Mouse (Mus musculus): ENCODE data around the gene Nf2. TPM values are rescaled to one million over a fixed set of nuclear protein-coding genes. Genes with fewer than 3 reads are reported as not detected.
A peak's percentile ranks its signal among the peaks of the same experiment; 100 is the strongest.

Gene Nf2
- 61.9 and 62.2 TPM in 2 replicates for polyA plus RNA-seq (2015; fragmentation: Nextera tagmentation; extraction: Ambion mirVana)

- Histone ChIP-seq H3K4me1 (peaks cover 25% of the 10 kb centered on the region), H3K9ac (replicated peaks) (peak within 1 kb of the TSS; percentile 77), H3K4me2 (peak within 1 kb of the TSS; percentile 66), H3K27ac (replicated peaks) (peak within 1 kb of the TSS; percentile 86), H3K9me3 (replicated peaks) (no peaks in the 10 kb centered on the region), H3K27me3 (replicated peaks) (no peaks in the 10 kb centered on the region), H3K36me3 (no peaks in the 10 kb centered on the region), H3K4me3 (replicated peaks) (peak within 1 kb of the TSS; percentile 67)
- WGBS, result 1% methylated on average over 50 of the region's 60 CpGs
- ATAC-seq (ENCODE audit: low FRiP score), result peak; percentile 98
These were observed at the start of gene Nf2 for GRCm38 (mm10) chr11:4849258-4849943. Gene Nf2, minus strand, starts transcription at chr11:4849536.

DNA sequence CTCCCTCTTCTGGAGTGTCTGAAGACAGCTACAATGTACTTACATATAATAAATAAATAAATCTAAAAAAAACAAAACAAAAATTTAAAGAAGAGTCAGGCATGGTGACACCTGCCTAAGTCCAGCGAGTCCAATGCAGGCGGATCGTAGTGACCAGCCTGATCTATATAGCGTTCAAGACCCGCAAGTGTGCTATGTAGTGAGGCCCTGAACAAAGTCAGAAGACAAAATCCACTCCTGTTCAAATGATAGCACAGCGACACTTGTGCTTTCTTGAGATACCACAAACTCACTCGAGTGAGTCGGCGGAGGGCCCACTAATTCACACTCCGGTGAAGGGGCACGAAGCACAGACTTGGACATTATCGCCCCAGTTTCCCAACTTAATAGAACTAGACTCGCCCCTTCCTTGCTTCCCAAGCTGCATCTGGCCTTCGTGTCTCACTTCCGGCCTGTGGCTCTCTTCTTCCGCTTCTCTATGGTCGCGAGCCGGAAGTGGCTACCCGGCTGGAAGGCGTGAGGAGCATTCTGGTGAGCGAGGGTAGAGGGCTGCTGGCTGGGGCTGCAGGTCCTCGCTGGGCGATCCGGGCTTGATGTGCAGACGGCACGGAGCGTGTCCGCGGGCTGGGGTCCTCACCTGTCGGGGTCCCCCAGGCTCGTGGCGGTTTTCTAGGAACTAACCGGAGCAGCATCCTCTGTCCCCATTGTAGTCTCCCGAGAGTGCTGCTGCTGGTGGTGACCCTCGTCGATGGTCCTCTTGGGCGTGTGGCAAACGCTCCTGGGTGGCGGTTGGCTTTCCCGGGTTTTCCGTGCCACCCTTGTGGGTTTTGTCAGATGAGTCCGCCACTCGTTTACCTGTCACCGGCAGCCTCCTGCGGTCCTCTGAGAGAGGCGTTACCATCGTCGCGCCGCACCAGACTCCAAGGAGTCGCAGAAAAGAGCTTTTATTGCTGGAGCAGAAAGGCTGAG lies 45.8 kb upstream of the Nf2 start, which contains the start of gene Thoc5:
Gene Thoc5, plus strand, starts transcription at position 473 of the 969 bp plus-strand sequence.
- Histone ChIP-seq H3K27ac (replicated peaks) (peak within 1 kb of the TSS; percentile 88), H3K36me3 (peaks cover 44% of the 10 kb centered on the region), H3K4me1 (peaks cover 16% of the 10 kb centered on the region), H3K4me2 (peak within 1 kb of the TSS; percentile 87), H3K4me3 (replicated peaks) (peak within 1 kb of the TSS; percentile 86), H3K27me3 (replicated peaks) (no peaks in the 10 kb centered on the region), H3K9me3 (replicated peaks) (no peaks in the 10 kb centered on the region), H3K9ac (replicated peaks) (peak within 1 kb of the TSS; percentile 86)
- 3% methylated on average over 52 of the region's 52 CpGs for WGBS
- ATAC-seq (ENCODE audit: low FRiP score), result peak; percentile 95

DNA sequence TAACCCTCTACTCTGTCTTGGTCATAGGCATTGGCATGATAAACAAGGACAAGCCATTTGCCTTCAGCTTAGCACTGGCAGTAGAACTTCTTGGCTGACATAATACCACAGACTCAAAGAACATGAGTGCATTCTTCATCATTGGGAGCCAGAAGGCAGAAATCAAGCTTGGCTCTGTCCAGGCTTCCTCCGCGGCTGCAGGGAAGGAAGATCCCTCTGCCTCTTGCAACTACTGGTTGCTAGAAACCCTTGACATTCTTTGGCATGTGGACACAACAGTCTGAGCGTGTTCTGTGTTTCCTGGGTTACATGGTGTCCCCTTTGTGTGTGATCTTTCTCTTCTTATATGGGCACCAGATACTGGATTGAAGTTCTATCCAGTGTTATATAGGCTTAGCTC lies 37.7 kb upstream of the Nf2 start:
- no peak overlapping the region for H3K4me3 ChIP-seq (replicated peaks)
- no peak overlapping the region for H3K9ac ChIP-seq (replicated peaks)
- no peaks in the 10 kb centered on the region for H3K9me3 ChIP-seq (replicated peaks)
- no peaks in the 10 kb centered on the region for H3K27me3 ChIP-seq (replicated peaks)
- no peak overlapping the region for H3K27ac ChIP-seq (replicated peaks)
- WGBS, result 92% methylated on average over 3 of the region's 3 CpGs
- ATAC-seq (ENCODE audit: low FRiP score), result no peak
- peaks cover 60% of the 10 kb centered on the region for H3K36me3 ChIP-seq
- no peak overlapping the region for H3K4me2 ChIP-seq
- H3K4me1 ChIP-seq, result 0 out of 2 replicates have a peak, but pooled peaks cover 6% of the 10 kb centered on the region

DNA sequence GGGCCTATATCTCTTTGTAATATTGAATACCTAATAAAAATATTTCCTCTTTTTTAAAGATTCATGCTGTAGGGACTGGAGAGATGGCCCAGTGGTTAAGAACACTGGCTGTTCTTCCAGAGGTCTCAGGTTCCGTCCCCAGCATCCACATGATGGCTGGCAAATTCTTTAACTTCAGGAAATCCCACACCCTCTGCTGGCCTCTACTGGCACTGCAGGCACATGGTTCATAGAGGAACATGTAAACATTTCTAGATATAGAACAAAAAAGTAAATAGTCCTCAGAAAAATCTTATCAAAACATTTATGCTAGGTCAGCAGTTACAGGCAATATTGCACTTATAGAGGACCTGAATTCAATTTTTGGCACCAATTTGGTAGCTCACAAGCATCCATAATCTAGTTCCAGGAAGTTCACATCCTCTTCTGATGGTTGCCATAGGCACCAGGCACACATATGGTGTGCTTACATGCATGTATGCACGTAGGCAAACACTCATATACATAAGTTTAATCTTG lies 36.1 kb upstream of the Nf2 start:
- Histone ChIP-seq H3K27me3 (replicated peaks) (no peaks in the 10 kb centered on the region), H3K4me1 (0 out of 2 replicates have a peak, but pooled peaks cover 6% of the 10 kb centered on the region), H3K4me3 (replicated peaks) (no peak overlapping the region), H3K9ac (replicated peaks) (no peak overlapping the region), H3K9me3 (replicated peaks) (no peaks in the 10 kb centered on the region), H3K36me3 (peaks cover 48% of the 10 kb centered on the region), H3K4me2 (no peak overlapping the region), H3K27ac (replicated peaks) (no peak overlapping the region)
- 68% methylated on average over 2 of the region's 2 CpGs for WGBS
- no peak for ATAC-seq (ENCODE audit: low FRiP score)

DNA sequence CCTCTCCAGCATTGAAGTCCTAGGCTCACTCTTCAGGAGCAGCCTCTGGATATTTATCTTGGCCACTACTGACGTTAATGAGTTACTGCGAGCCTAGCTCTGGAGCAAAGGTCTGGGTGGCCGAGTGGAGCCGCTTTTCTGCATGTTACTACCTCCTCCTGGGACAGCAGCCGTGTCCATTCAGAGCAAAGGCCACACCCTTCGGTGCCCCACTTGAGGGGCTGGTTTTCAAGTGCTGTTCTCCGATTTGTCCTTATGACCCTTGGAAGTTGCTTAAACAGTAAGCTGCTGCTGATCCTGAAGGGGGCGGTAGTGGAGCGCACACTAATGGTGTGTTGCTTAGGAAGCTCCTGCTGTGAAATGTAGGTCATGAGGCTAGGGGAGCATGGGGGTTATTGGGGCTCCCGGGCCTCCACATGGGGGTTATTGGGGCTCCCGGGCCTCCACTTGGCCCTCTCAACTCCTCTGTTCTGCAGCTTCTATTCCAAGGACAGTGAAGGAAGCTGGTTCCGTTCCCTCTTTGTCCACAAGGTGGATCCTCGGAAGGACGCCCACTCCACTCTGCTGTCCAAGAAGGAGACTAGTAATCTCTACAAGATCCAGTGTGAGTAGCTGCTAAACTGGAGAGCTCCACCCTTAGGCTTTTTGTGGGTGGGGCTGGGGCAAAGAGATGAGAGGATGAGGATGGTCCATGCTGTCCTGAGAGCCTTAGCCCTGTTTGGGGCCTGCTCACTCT lies 33.7 kb upstream of the Nf2 start:
- Histone ChIP-seq H3K4me2 (no peak overlapping the region), H3K36me3 (peaks cover 24% of the 10 kb centered on the region), H3K4me1 (0 out of 2 replicates have a peak, but pooled peaks cover 6% of the 10 kb centered on the region), H3K4me3 (replicated peaks) (no peak overlapping the region), H3K27ac (replicated peaks) (no peak overlapping the region), H3K9me3 (replicated peaks) (no peaks in the 10 kb centered on the region), H3K9ac (replicated peaks) (no peak overlapping the region), H3K27me3 (replicated peaks) (no peaks in the 10 kb centered on the region)
- no peak for ATAC-seq (ENCODE audit: low FRiP score)
- 41% methylated on average over 14 of the region's 14 CpGs for WGBS

DNA sequence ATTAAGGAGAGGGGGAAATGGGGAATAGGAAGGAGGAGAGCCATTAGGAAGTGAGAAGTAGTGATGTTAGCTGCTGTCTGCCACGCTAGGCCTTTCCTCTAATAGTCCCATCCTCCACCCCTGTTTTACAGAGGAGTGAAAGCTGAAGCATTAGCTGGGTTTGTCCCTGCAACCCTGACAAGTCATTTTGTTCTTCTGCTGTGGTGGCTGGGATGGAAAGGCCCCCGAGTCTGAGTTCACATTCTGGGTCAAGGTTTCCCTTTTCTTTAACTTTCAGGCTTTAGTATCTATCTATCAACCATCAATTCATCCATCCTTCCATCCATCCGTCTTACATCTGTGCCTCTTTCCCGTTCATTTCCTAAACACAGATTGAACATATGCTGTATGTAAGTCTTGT lies 31.8 kb upstream of the Nf2 start:
- no peak overlapping the region for H3K9ac ChIP-seq (replicated peaks)

DNA sequence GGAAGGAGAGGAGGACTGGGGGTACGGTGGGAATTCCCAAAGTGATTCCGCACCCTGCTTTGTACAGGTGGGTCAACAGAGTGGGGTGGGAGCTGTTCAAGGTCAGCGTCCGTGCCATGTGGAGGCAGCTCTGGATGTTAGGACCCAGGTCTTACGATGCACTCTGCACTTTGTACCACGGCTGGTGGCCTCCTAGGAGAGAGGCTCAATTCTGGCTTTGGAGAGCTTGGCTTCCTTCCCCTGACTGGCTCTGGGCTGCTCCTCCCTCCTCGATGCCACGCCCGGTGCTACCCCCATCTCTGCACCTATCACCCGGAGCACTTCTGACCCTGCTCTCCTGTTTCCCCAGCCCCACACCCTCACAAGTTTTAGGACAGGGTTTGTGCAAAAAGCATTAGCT lies 25.2 kb upstream of the Nf2 start:
- Histone ChIP-seq H3K4me3 (replicated peaks) (peak overlapping the region; percentile 87), H3K27me3 (replicated peaks) (no peaks in the 10 kb centered on the region), H3K27ac (replicated peaks) (peak overlapping the region; percentile 82), H3K9ac (replicated peaks) (peak overlapping the region; percentile 91), H3K9me3 (replicated peaks) (no peaks in the 10 kb centered on the region), H3K4me1 (peaks cover 20% of the 10 kb centered on the region), H3K4me2 (peak overlapping the region; percentile 79), H3K36me3 (peaks cover 6% of the 10 kb centered on the region; the same call in 1 of the 2 replicates)
- 8% methylated on average over 10 of the region's 10 CpGs for WGBS
- peak; percentile 38 for ATAC-seq (ENCODE audit: low FRiP score)

More for the DNA sequence above, 31.8 kb upstream of the Nf2 start:
- Histone ChIP-seq H3K4me1 (0 out of 2 replicates have a peak, but pooled peaks cover 6% of the 10 kb centered on the region), H3K4me2 (no peak overlapping the region), H3K27ac (replicated peaks) (no peak overlapping the region), H3K9me3 (replicated peaks) (no peaks in the 10 kb centered on the region), H3K27me3 (replicated peaks) (no peaks in the 10 kb centered on the region), H3K4me3 (replicated peaks) (no peak overlapping the region), H3K36me3 (peaks cover 22% of the 10 kb centered on the region)
- ATAC-seq (ENCODE audit: low FRiP score), result no peak
- 87% methylated on average over 4 of the region's 4 CpGs for WGBS

DNA sequence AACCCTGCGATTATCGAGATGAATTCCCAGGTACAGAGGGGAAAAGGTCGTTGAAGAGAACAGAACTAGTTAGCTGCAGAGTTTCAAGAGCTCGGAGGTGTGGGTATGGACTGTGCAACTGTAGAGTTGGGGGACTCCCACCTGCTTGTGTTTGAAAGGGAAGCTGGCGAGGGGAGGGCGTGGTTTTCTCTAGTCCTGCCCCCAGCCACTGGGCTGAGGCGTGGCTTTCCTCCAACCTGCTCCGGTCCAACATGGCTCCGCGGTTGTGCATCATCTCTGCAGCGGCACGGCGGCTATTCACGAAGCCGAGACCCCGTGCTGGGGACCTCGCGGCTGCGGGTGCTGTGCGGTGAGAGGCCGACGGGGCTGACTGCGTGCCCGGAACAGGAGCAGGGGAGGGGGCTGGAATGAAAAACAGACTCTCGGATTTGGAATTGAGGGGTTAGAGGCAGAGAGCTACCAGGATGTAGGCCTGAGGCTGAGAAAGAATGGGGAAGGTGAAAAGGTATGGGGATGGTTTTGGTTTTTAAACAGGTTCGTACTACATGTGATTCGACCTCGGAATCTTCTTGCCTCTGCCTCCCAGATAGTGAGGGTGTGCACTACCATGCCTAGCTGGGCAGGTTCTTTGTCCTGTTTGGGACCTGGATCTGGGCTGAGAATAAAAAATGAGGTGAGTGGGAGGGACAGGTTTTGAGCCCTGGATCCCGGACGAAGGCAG lies 24.6 kb upstream of the Nf2 start, which contains the start of gene Nipsnap1:
Gene Nipsnap1, plus strand, starts transcription at position 197 of the 721 bp plus-strand sequence.
- ATAC-seq (ENCODE audit: low FRiP score), result peak; percentile 96
- peak within 1 kb of the TSS; percentile 91 for H3K9ac ChIP-seq (replicated peaks)
- peak within 1 kb of the TSS; percentile 87 for H3K4me3 ChIP-seq (replicated peaks)
- H3K36me3 ChIP-seq, result peaks cover 6% of the 10 kb centered on the region; the same call in 1 of the 2 replicates
- H3K9me3 ChIP-seq (replicated peaks), result no peaks in the 10 kb centered on the region
- H3K27ac ChIP-seq (replicated peaks), result peak within 1 kb of the TSS; percentile 82
- H3K4me1 ChIP-seq, result peaks cover 20% of the 10 kb centered on the region
- WGBS, result under 1% methylated on average over 30 of the region's 30 CpGs
- H3K4me2 ChIP-seq, result peak within 1 kb of the TSS; percentile 79
- H3K27me3 ChIP-seq (replicated peaks), result no peaks in the 10 kb centered on the region

DNA sequence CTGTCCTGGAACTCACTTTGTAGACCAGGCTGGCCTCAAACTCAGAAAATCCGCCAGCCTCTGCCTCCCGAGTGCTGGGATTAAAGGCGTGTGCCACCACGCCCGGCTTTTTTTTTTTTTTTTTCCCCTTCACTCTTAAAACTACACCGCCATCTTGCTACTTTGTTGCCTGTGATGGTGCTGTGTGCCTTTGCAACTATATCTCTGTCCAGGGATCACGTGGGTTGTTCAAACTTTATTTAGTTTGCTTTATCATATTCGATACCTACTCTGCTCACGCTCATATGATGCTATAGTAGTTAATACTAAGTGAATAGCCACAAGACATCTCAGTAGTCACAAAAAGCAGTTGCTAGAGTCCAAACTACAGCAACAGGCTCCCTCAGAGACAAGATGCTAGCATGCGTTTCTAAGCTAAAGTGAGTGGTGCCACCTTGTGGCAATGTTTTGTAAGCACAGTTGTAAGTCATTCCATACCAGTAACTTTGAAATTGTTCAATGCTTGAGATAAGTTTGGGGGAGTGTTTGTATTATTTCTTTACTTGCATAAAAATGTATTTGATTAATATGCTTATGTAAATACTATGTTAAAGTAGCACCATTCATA lies 16.4 kb upstream of the Nf2 start:
- Histone ChIP-seq H3K36me3 (no peaks in the 10 kb centered on the region), H3K4me2 (no peak overlapping the region), H3K27me3 (replicated peaks) (no peaks in the 10 kb centered on the region), H3K27ac (replicated peaks) (no peak overlapping the region), H3K9ac (replicated peaks) (no peak overlapping the region), H3K9me3 (replicated peaks) (no peaks in the 10 kb centered on the region), H3K4me1 (no peaks in the 10 kb centered on the region), H3K4me3 (replicated peaks) (no peak overlapping the region)
- ATAC-seq (ENCODE audit: low FRiP score), result no peak
- WGBS, result 47% methylated on average over 9 of the region's 10 CpGs

DNA sequence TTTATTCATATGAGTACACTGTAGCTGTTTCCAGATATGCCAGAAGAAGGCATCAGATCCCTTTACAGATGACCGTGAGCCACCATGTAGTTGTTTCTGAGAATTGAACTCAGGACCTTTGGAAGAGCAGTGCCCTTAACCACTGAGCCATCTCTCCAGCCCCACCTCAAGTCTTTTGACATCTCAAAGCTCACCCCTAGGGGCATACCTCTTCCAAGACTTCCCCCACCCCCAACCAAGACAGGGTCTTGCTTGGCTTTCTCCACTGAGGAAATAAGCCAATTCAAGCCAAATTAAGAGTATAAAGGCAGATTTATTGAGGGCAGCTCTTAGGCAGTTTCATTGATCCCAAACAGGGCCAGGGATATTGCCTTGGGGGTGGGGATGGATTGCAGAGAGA lies 13.4 kb upstream of the Nf2 start:
- no peak overlapping the region for H3K4me2 ChIP-seq
- no peak for ATAC-seq (ENCODE audit: low FRiP score)
- WGBS, result 91% methylated on average over 1 of the region's 1 CpGs
- H3K9ac ChIP-seq (replicated peaks), result no peak overlapping the region
- H3K36me3 ChIP-seq, result no peaks in the 10 kb centered on the region
- no peaks in the 10 kb centered on the region for H3K27me3 ChIP-seq (replicated peaks)
- no peaks in the 10 kb centered on the region for H3K4me1 ChIP-seq
- H3K27ac ChIP-seq (replicated peaks), result no peak overlapping the region
- H3K4me3 ChIP-seq (replicated peaks), result no peak overlapping the region
- H3K9me3 ChIP-seq (replicated peaks), result no peaks in the 10 kb centered on the region
